Mouse (Mus musculus): ENCODE data around the gene Stoml1. TPM values are rescaled to one million over a fixed set of nuclear protein-coding genes. Genes with fewer than 3 reads are reported as not detected.

Stoml1 gene
- polyA plus RNA-seq, 1 experiment = 55.5 TPM

DNA sequence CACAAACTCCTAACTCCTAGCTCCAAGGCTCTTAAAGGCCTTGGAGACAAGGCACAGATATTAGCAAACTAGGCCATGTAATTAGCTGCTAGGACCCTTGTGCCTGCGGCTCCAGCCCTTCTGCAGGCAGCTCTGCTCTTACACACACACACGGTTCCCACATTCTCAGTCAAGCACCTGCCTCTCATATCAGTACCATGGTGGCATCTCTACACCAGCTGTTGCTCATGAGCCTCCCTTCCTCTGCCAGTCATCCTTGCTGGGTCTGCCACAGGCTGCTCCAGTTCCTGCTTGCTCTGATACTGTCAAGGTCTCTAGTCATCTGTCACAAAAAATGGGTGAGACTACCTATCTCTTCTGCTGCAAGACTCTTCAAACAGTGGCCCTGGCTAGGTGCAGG is 28.6 kb upstream of the Stoml1 start:
- Histone ChIP-seq H3K27me3 (ENCODE audit: control insufficient read depth, insufficient read depth, low read length) (no peaks in the 10 kb centered on the region), H3K27ac (ENCODE audit: insufficient read depth, low read length) (no peak overlapping the region), H3K36me3 (ENCODE audit: control insufficient read depth, insufficient read depth, low read length) (peaks cover 76% of the 10 kb centered on the region), H3K4me1 (ENCODE audit: control insufficient read depth, insufficient read depth, insufficient read length) (peaks cover 2% of the 10 kb centered on the region; the same call in 1 of the 2 replicates), H3K4me3 (ENCODE audit: extremely low read depth, insufficient read depth, insufficient read length) (no peak overlapping the region)
- no peak for DNase-seq (ENCODE audit: low read depth in 1 of 2, low spot score in 2 of 2)
- TF ChIP-seq CTCF (IDR thresholded peaks at IDR 0.05; ENCODE audit: extremely low read depth, insufficient read depth, insufficient read length, insufficient replicate concordance) = no peak
- TF ChIP-seq POLR2A (IDR thresholded peaks at IDR 0.05; ENCODE audit: low read depth, low read length) = no peak
- 95% methylated on average over 2 of the region's 2 CpGs for WGBS

DNA sequence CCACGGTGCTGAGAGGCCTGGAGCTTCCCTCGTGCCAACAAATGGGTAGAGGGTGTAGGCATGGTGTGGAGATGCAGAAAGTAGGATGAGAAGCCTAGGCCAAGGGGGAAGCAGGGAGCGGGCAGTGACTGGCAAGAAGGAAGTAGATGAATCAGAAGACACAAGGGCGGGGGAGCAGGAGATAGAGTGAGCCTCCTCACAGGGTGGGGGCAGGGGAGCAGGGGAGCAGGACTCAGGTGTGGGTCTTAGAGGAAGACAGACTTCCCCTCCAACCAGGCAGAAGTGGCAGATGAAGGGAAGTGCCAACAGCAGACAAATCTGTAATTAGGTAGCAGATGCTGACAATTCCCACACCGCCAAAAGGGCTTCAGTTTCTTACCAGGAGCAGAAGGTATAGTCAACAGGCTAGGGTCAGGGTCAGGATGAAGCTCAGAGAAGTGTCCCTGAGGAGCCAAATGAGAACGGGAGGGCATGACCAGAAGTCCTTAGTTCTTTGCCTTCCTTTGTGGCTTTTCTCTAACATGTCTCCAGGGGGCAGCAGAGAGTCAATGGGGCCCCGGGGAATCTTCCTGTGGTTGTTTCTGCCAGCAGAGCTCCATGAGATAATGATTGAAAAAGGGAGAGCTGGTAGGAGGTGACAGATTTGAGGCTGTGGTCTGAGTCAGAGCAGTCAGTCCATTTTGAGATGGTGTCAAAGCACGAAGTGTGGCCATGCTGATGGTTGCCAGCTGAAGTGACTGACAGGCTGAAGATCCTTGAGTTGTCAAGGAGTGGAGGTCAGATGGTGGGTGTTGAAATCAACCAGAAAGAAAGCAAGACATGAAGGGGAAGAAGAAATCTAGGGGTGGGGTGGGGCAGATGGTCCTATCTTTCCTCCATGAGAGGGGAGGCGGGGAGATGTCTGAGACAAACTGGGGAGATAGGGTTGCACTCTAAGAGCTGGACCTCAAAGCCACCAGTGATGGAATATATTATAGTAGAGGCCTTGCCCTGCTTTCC is 26.8 kb upstream of the Stoml1 start:
- no peak overlapping the region for H3K4me3 ChIP-seq (ENCODE audit: extremely low read depth, insufficient read depth, insufficient read length)
- DNase-seq (ENCODE audit: low read depth in 1 of 2, low spot score in 2 of 2) = peak in 1 of 2 experiments; percentile 56
- H3K27ac ChIP-seq (ENCODE audit: insufficient read depth, low read length) = no peak overlapping the region
- H3K36me3 ChIP-seq (ENCODE audit: control insufficient read depth, insufficient read depth, low read length) = peaks cover 70% of the 10 kb centered on the region
- no peaks in the 10 kb centered on the region for H3K27me3 ChIP-seq (ENCODE audit: control insufficient read depth, insufficient read depth, low read length)
- TF ChIP-seq CTCF (IDR thresholded peaks at IDR 0.05; ENCODE audit: extremely low read depth, insufficient read depth, insufficient read length, insufficient replicate concordance) (peak; percentile 52; the same call in 1 of the 2 replicates), POLR2A (IDR thresholded peaks at IDR 0.05; ENCODE audit: low read depth, low read length) (no peak)
- 48% methylated on average over 9 of the region's 9 CpGs for WGBS
- peaks cover 2% of the 10 kb centered on the region; the same call in 1 of the 2 replicates for H3K4me1 ChIP-seq (ENCODE audit: control insufficient read depth, insufficient read depth, insufficient read length)

DNA sequence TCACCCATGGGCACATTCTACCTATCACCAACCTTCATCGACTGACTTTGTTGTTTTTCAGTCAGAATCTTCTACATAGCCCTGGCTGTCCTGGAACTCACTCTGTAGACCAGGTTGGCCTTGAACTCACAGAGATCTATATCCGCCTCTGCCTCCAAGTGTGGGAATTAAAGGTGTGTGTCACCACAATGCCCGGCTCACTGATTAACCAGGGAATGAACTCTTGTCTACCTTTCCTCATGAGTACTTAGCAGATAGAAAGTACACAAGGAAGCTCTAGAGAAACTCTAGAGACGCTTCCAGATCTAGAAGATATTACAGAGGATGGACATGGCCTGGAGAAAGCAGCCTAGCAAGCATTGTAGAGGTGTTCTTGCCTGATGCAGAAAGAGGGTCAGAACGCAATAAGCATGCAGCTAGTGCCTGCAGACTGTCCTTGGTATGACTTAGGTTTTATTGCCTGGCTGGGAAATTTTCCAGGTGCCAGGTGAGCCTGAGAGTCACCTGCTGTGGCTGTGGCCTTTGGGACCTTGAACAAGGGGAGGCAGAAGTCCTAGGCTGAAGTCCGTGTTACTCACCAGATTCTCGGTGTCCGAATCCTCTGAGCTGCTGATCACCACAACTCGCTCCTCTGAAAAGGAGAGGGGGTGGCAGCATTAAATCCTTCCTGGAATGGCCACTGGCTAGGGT is 24.0 kb upstream of the Stoml1 start:
- WGBS = 96% methylated on average over 9 of the region's 9 CpGs
- H3K4me3 ChIP-seq (ENCODE audit: extremely low read depth, insufficient read depth, insufficient read length) = no peak overlapping the region
- H3K27ac ChIP-seq (ENCODE audit: insufficient read depth, low read length) = no peak overlapping the region
- DNase-seq (ENCODE audit: low read depth in 1 of 2, low spot score in 2 of 2) = no peak
- peaks cover 18% of the 10 kb centered on the region for H3K4me1 ChIP-seq (ENCODE audit: control insufficient read depth, insufficient read depth, insufficient read length)
- peaks cover 66% of the 10 kb centered on the region for H3K36me3 ChIP-seq (ENCODE audit: control insufficient read depth, insufficient read depth, low read length)
- TF ChIP-seq CTCF (IDR thresholded peaks at IDR 0.05; ENCODE audit: extremely low read depth, insufficient read depth, insufficient read length, insufficient replicate concordance) = no peak
- TF ChIP-seq POLR2A (IDR thresholded peaks at IDR 0.05; ENCODE audit: low read depth, low read length) = no peak
- no peaks in the 10 kb centered on the region for H3K27me3 ChIP-seq (ENCODE audit: control insufficient read depth, insufficient read depth, low read length)

DNA sequence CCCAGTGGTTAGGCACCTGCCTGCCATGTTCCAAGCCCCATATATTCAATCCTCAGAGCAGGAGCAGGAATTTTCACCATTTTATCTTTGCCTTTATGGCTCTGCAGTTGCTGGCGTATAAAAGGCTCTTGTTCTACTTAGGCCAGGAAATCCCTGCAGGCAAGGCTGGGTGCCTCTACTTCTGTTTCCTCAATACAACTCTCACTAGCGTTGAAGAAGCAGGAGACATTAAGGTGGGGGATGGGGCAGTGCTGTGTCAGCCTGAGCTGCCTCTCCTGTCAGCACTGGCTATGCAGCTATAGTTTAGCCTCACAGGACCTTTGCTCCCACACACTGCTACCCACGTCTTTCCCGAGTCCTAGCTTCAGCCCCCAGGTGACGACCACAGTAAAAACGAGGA is 21.2 kb upstream of the Stoml1 start:
- TF ChIP-seq POLR2A (IDR thresholded peaks at IDR 0.05; ENCODE audit: low read depth, low read length) = no peak
- no peak for TF ChIP-seq CTCF (IDR thresholded peaks at IDR 0.05; ENCODE audit: extremely low read depth, insufficient read depth, insufficient read length, insufficient replicate concordance)
- Histone ChIP-seq H3K4me3 (ENCODE audit: extremely low read depth, insufficient read depth, insufficient read length) (no peak overlapping the region), H3K27ac (ENCODE audit: insufficient read depth, low read length) (peak overlapping the region; percentile 41; the same call in 1 of the 2 replicates), H3K36me3 (ENCODE audit: control insufficient read depth, insufficient read depth, low read length) (peaks cover 63% of the 10 kb centered on the region), H3K4me1 (ENCODE audit: control insufficient read depth, insufficient read depth, insufficient read length) (peaks cover 16% of the 10 kb centered on the region), H3K27me3 (ENCODE audit: control insufficient read depth, insufficient read depth, low read length) (no peaks in the 10 kb centered on the region)
- whole genome bisulfite sequencing = 32% methylated on average over 6 of the region's 6 CpGs
- DNase-seq (ENCODE audit: low read depth in 1 of 2, low spot score in 2 of 2) = no peak

DNA sequence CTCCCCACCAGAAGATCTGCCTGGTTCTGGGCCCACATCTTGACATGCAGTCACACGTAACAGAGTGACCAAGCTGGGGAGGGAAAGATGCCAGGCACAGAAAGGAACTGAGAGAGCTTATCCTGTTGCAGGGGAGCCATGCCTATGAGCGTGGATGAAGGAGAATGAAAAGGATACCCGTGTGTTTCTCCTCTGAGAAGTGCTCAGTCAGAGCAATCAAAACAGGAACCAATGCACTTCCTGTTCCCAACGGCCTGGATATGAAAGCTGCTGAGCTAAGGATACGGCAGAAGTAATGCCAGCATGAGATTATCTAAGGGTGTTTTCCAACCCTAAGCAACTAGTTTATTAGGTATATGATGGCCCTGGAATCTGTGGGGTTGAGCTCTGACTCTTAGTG is 20.6 kb upstream of the Stoml1 start:
- DNase-seq (ENCODE audit: low read depth in 1 of 2, low spot score in 2 of 2) = no peak
- Histone ChIP-seq H3K27ac (ENCODE audit: insufficient read depth, low read length) (peak overlapping the region; percentile 27), H3K4me3 (ENCODE audit: extremely low read depth, insufficient read depth, insufficient read length) (no peak overlapping the region), H3K36me3 (ENCODE audit: control insufficient read depth, insufficient read depth, low read length) (peaks cover 61% of the 10 kb centered on the region), H3K27me3 (ENCODE audit: control insufficient read depth, insufficient read depth, low read length) (no peaks in the 10 kb centered on the region), H3K4me1 (ENCODE audit: control insufficient read depth, insufficient read depth, insufficient read length) (peaks cover 16% of the 10 kb centered on the region)
- WGBS = 21% methylated on average over 5 of the region's 5 CpGs
- TF ChIP-seq POLR2A (IDR thresholded peaks at IDR 0.05; ENCODE audit: low read depth, low read length) (no peak), CTCF (IDR thresholded peaks at IDR 0.05; ENCODE audit: extremely low read depth, insufficient read depth, insufficient read length, insufficient replicate concordance) (no peak)

DNA sequence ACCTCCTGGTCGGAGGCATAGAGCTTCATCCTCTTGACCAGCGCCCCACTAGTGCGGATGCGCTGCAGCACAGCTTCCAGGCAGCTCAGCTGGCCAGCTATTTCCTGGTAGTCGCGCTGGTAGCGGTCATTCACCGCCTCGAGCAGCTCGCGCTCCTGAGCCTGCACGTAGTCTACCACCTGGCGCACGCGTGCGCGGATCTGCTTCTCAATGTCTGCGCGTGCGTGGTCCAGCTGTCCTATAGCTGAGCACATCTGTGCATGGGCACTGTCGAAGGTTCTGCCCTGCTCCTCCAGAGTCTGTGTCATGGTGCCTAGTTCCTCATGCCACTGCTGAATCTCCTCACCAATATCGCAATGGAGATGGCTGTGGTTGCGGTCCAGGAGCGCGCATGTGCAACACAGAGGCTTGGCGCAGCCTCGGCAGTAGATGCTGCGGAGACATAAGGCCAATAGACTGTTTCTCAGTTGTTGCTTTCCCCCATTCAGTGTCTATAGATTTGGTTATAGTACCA is 18.4 kb upstream of the Stoml1 start:
- no peak for DNase-seq (ENCODE audit: low read depth in 1 of 2, low spot score in 2 of 2)
- no peak overlapping the region for H3K4me3 ChIP-seq (ENCODE audit: extremely low read depth, insufficient read depth, insufficient read length)
- no peak overlapping the region for H3K27ac ChIP-seq (ENCODE audit: insufficient read depth, low read length)
- H3K36me3 ChIP-seq (ENCODE audit: control insufficient read depth, insufficient read depth, low read length) = peaks cover 44% of the 10 kb centered on the region
- peaks cover 16% of the 10 kb centered on the region for H3K4me1 ChIP-seq (ENCODE audit: control insufficient read depth, insufficient read depth, insufficient read length)
- 96% methylated on average over 28 of the region's 28 CpGs for WGBS
- TF ChIP-seq CTCF (IDR thresholded peaks at IDR 0.05; ENCODE audit: extremely low read depth, insufficient read depth, insufficient read length, insufficient replicate concordance) (no peak), POLR2A (IDR thresholded peaks at IDR 0.05; ENCODE audit: low read depth, low read length) (no peak)
- H3K27me3 ChIP-seq (ENCODE audit: control insufficient read depth, insufficient read depth, low read length) = no peaks in the 10 kb centered on the region

Measured in spleen, adult 2 months (tissue).